Mouse (Mus musculus): Measurements from ENCODE around the gene Mark4.

DNA sequence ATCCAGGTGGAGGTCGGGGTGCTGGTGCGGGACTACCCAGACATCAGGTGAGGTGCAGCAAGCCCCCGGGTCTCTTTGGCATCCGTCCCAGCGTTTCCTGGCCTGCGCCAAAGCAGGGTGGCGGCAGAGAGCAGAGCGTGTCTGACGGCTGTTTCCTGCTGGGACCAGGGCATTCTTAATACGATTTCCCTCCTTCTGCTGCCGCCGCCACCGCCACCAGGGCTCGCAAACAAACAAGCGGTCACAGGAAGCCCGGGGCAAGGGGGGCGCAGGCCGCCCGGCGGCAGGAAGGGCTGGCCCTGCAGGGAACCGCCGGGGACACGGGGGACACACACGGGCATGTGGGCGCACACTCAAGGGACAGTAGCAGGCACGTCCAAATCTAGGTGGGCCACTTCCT is 33.1 kb upstream of the Mark4 start:
- TF ChIP-seq POLR2A (IDR thresholded peaks at IDR 0.05; ENCODE audit: low read depth, low read length), result no peak
- no peak for TF ChIP-seq CTCF (IDR thresholded peaks at IDR 0.05; ENCODE audit: extremely low read depth, insufficient read depth, insufficient read length, insufficient replicate concordance)

Measured in spleen, adult 2 months (tissue).